Mouse (Mus musculus) megakaryocyte, embryonic 14.5 days (primary cell): ENCODE data around the gene Tor2a. TPM values are rescaled to one million over a fixed set of nuclear protein-coding genes. Genes with fewer than 3 reads are reported as not detected.
A peak's percentile ranks its signal among the peaks of the same experiment; 100 is the strongest.

ENCODE experiments used
- H3K27me3 ChIP-seq: replicated peaks from 2 replicates; pipeline ENCODE3; 2012; ENCODE audit warnings: inconsistent platforms
- H3K36me3 ChIP-seq: replicated peaks from 2 replicates; pipeline ENCODE3; 2012; ENCODE audit warnings: low read length, inconsistent platforms, mixed read lengths
- H3K4me1 ChIP-seq: 2 replicates; pipeline ENCODE4 v1.6.1; 2012; ENCODE audit warnings: inconsistent platforms
- H3K4me3 ChIP-seq: replicated peaks from 2 replicates; pipeline ENCODE3; 2012; ENCODE audit warnings: moderate library complexity, mild to moderate bottlenecking, inconsistent platforms
- H3K9me3 ChIP-seq: 2 replicates; pipeline ENCODE4 v1.6.1; 2012; ENCODE audit warnings: inconsistent platforms
- FLI1 ChIP-seq: IDR thresholded peaks from 2 replicates; pipeline ENCODE4 v1.6.1; 2012; ENCODE audit warnings: low read length, inconsistent platforms, mixed read lengths
- GATA1 ChIP-seq: IDR thresholded peaks from 3 replicates; pipeline ENCODE4 v1.6.1; 2012; ENCODE audit warnings: mixed read lengths, low read length, inconsistent platforms, borderline replicate concordance
- polyA plus RNA-seq: library from polyadenylated mRNA; stranded (reverse); fragments of >175 nt; gene quantifications from 2 replicates; pipeline ENCODE4 v1.2.3, GENCODE M21; 2012; ENCODE audit warnings: low replicate concordance; ENCODE audit not compliant: insufficient read depth

Gene Tor2a
- polyA plus RNA-seq, 1 experiment, result 30.1 TPM

GRCm38 (mm10) chr2:32772626-32773279 is 15.7 kb downstream of the Tor2a start:
- no peaks in the 10 kb centered on the region for H3K36me3 ChIP-seq
- H3K9me3 ChIP-seq, result no peaks in the 10 kb centered on the region
- TF ChIP-seq FLI1 (no peak), GATA1 (no peak)

GRCm38 (mm10) chr2:32775359-32776074 is 18.5 kb downstream of the Tor2a start, which contains the start of the genes Ttc16 and Ptrh1:
Ttc16 (minus strand) TSS chr2:32775633.
Ptrh1 (plus strand) TSS chr2:32775786.
- peak within 1 kb of the TSS; percentile 96 for H3K4me3 ChIP-seq
- peaks cover 49% of the 10 kb centered on the region for H3K4me1 ChIP-seq
- TF ChIP-seq GATA1 (no peak), FLI1 (0 out of 2 replicates have a peak, but pooled peaks have one; percentile 26)
- peaks cover 4% of the 10 kb centered on the region for H3K36me3 ChIP-seq
- H3K27me3 ChIP-seq, result peaks cover 22% of the 10 kb centered on the region
- no peaks in the 10 kb centered on the region for H3K9me3 ChIP-seq

More at GRCm38 (mm10) chr2:32772626-32773279, 15.7 kb downstream of the Tor2a start:
- peaks cover 23% of the 10 kb centered on the region for H3K27me3 ChIP-seq
- H3K4me1 ChIP-seq, result peaks cover 69% of the 10 kb centered on the region
- no peak overlapping the region for H3K4me3 ChIP-seq

GRCm38 (mm10) chr2:32776192-32776591 is 19.2 kb downstream of the Tor2a start:
- Histone ChIP-seq H3K36me3 (peaks cover 4% of the 10 kb centered on the region), H3K4me3 (peak overlapping the region; percentile 96), H3K27me3 (peaks cover 24% of the 10 kb centered on the region), H3K9me3 (no peaks in the 10 kb centered on the region), H3K4me1 (peaks cover 45% of the 10 kb centered on the region)
- TF ChIP-seq GATA1 (no peak), FLI1 (no peak)

GRCm38 (mm10) chr2:32778081-32778480 is 21.0 kb downstream of the Tor2a start:
- TF ChIP-seq FLI1, result no peak
- no peak for TF ChIP-seq GATA1
- H3K4me1 ChIP-seq, result peaks cover 28% of the 10 kb centered on the region
- peaks cover 27% of the 10 kb centered on the region for H3K27me3 ChIP-seq
- H3K4me3 ChIP-seq, result no peak overlapping the region
- H3K36me3 ChIP-seq, result peaks cover 4% of the 10 kb centered on the region
- H3K9me3 ChIP-seq, result no peaks in the 10 kb centered on the region

- TF ChIP-seq GATA1, result no peak
- TF ChIP-seq FLI1, result no peak
- peaks cover 25% of the 10 kb centered on the region for H3K4me1 ChIP-seq
- peaks cover 4% of the 10 kb centered on the region for H3K36me3 ChIP-seq
- H3K27me3 ChIP-seq, result peaks cover 26% of the 10 kb centered on the region
- H3K4me3 ChIP-seq, result no peak overlapping the region
- no peaks in the 10 kb centered on the region for H3K9me3 ChIP-seq
Measured at GRCm38 (mm10) chr2:32779131-32779530, 22.1 kb downstream of the Tor2a start.

- no peak overlapping the region for H3K4me3 ChIP-seq
- peaks cover 4% of the 10 kb centered on the region for H3K36me3 ChIP-seq
- peaks cover 22% of the 10 kb centered on the region for H3K4me1 ChIP-seq
- no peaks in the 10 kb centered on the region for H3K9me3 ChIP-seq
- peaks cover 26% of the 10 kb centered on the region for H3K27me3 ChIP-seq
- TF ChIP-seq GATA1 (no peak), FLI1 (no peak)
Measured at GRCm38 (mm10) chr2:32779714-32780113, 22.7 kb downstream of the Tor2a start.

GRCm38 (mm10) chr2:32781710-32782109 is 24.7 kb downstream of the Tor2a start:
- Histone ChIP-seq H3K4me1 (peaks cover 4% of the 10 kb centered on the region; the same call in 1 of the 2 replicates), H3K4me3 (no peak overlapping the region)
- TF ChIP-seq GATA1 (no peak), FLI1 (no peak)

GRCm38 (mm10) chr2:32784048-32784681 is 27.1 kb downstream of the Tor2a start, which contains the start of gene Cfap157:
Cfap157 (minus strand) TSS chr2:32784428.
- Histone ChIP-seq H3K9me3 (no peaks in the 10 kb centered on the region), H3K4me1 (peaks cover 3% of the 10 kb centered on the region; the same call in 1 of the 2 replicates), H3K4me3 (no peak within 1 kb of the TSS), H3K36me3 (no peaks in the 10 kb centered on the region), H3K27me3 (peaks cover 39% of the 10 kb centered on the region)
- TF ChIP-seq FLI1 (no peak), GATA1 (no peak)

More at GRCm38 (mm10) chr2:32781710-32782109, 24.7 kb downstream of the Tor2a start:
- peaks cover 4% of the 10 kb centered on the region for H3K36me3 ChIP-seq
- H3K9me3 ChIP-seq, result no peaks in the 10 kb centered on the region
- H3K27me3 ChIP-seq, result peaks cover 36% of the 10 kb centered on the region

GRCm38 (mm10) chr2:32787176-32787575 is 30.1 kb downstream of the Tor2a start:
- TF ChIP-seq FLI1 (no peak), GATA1 (no peak)
- Histone ChIP-seq H3K4me1 (no peaks in the 10 kb centered on the region), H3K36me3 (no peaks in the 10 kb centered on the region), H3K27me3 (peaks cover 24% of the 10 kb centered on the region), H3K4me3 (no peak overlapping the region), H3K9me3 (no peaks in the 10 kb centered on the region)

- Histone ChIP-seq H3K27me3 (peaks cover 19% of the 10 kb centered on the region), H3K9me3 (no peaks in the 10 kb centered on the region), H3K36me3 (no peaks in the 10 kb centered on the region), H3K4me3 (no peak overlapping the region), H3K4me1 (no peaks in the 10 kb centered on the region)
- TF ChIP-seq GATA1 (no peak), FLI1 (no peak)
Measured at GRCm38 (mm10) chr2:32788581-32788980, 31.5 kb downstream of the Tor2a start.
